In genomic region chr13:17581684-17582083, GRCm38 (mm10) we compare ENCODE assay signal across 11 mouse cellular contexts.
A peak's percentile ranks its signal among the peaks of the same experiment; 100 is the strongest.
DNase-seq lines count a peak whose midpoint lies in the region; ATAC-seq and TF ChIP-seq lines count a peak whose summit lies in the region.
"Had no signal": no experiment of that assay in that cellular context is flagged by ENCODE, and none has a peak within 500 bp of the region (broad histone marks: within the 10 kb centered on the region; RNA-seq: fewer than 3 reads in every experiment).

No protein-coding gene starts in this region.

- intact Hi-C loops in gastrocnemius, postnatal 36 days (cut with DNase I): no loop called here

- no peaks in the 10 kb centered on the region for H3K27me3 ChIP-seq in kidney, postnatal 0 days (ENCODE audit: insufficient read depth, low read length)
- H3K27me3 ChIP-seq: embryonic facial prominence, embryonic 15.5 days; limb, embryonic 15.5 days; stomach, embryonic 15.5 days had no signal

- 49% methylated on average over 2 of the region's 2 CpGs for WGBS in kidney, postnatal 0 days

- TF ChIP-seq CTCF in kidney, postnatal 0 days (IDR thresholded peaks at IDR 0.05; ENCODE audit: low read depth): peak; percentile 63

- in situ Hi-C loops in ES-E14 (cut with MboI; ENCODE audit: low sequenced_read_pairs in 2 of 2, unreplicated experiment in 2 of 2): no loop called here

- H3K4me1 ChIP-seq in kidney, postnatal 0 days (replicated peaks; ENCODE audit: insufficient read depth, low read length): no peaks in the 10 kb centered on the region
- H3K4me1 ChIP-seq in ES-E14 (ENCODE audit: control insufficient read depth in 2 of 2, insufficient read depth in 2 of 2, low read length in 2 of 2, poor library complexity in 1 of 2): no peaks in the 10 kb centered on the region
- H3K4me1 ChIP-seq: embryonic facial prominence, embryonic 15.5 days; limb, embryonic 15.5 days; stomach, embryonic 15.5 days had no signal

- H3K4me2 ChIP-seq in kidney, postnatal 0 days (ENCODE audit: low read length): no peak overlapping the region
- H3K4me2 ChIP-seq: embryonic facial prominence, embryonic 15.5 days; limb, embryonic 15.5 days; stomach, embryonic 15.5 days had no signal

- H3K36me3 ChIP-seq in kidney, postnatal 0 days (ENCODE audit: insufficient read depth, low read length): no peaks in the 10 kb centered on the region
- no peaks in the 10 kb centered on the region for H3K36me3 ChIP-seq in ES-E14 (ENCODE audit: control insufficient read depth, insufficient read depth, low read length, poor library complexity, severe bottlenecking)
- H3K36me3 ChIP-seq: embryonic facial prominence, embryonic 15.5 days; limb, embryonic 15.5 days; stomach, embryonic 15.5 days had no signal

- no peak overlapping the region for H3K9ac ChIP-seq in kidney, postnatal 0 days (ENCODE audit: low read depth, low read length)
- no peak overlapping the region for H3K9ac ChIP-seq in ES-E14 (ENCODE audit: insufficient read depth, low read depth, low read length, poor library complexity, severe bottlenecking)
- H3K9ac ChIP-seq: embryonic facial prominence, embryonic 15.5 days; limb, embryonic 15.5 days; stomach, embryonic 15.5 days had no signal

- H3K9me3 ChIP-seq in kidney, postnatal 0 days (replicated peaks; ENCODE audit: low read length): no peaks in the 10 kb centered on the region
- no peaks in the 10 kb centered on the region for H3K9me3 ChIP-seq in ES-E14 (ENCODE audit: control insufficient read depth, insufficient read depth, low read depth, low read length)
- H3K9me3 ChIP-seq: embryonic facial prominence, embryonic 15.5 days; limb, embryonic 15.5 days; stomach, embryonic 15.5 days had no signal

- no peak overlapping the region for H3K4me3 ChIP-seq in kidney, postnatal 0 days (replicated peaks; ENCODE audit: low read depth, low read length)
- H3K4me3 ChIP-seq in ES-E14 (ENCODE audit: insufficient read depth in 1 of 2, low read depth in 1 of 2, low read length in 2 of 2, poor library complexity in 1 of 2, severe bottlenecking in 1 of 2): no peak overlapping the region
- H3K4me3 ChIP-seq: embryonic facial prominence, embryonic 15.5 days; limb, embryonic 15.5 days; stomach, embryonic 15.5 days had no signal

- peak; percentile 53 for DNase-seq in kidney, postnatal 0 days (ENCODE audit: low spot score)
- no peak for DNase-seq in kidney, adult 8-10 months
- DNase-seq in A20 (ENCODE audit: low read depth, low spot score): peak; percentile 32
- DNase-seq in ES-E14 (ENCODE audit: low read depth, low spot score): peak; percentile 38
- DNase-seq in left cerebral cortex, adult 18-20 months (ENCODE audit: low spot score in 2 of 2): peak; percentile 25 to 36
- peak; percentile 19 for DNase-seq in telencephalon, adult 2 months (ENCODE audit: low read depth, low spot score)
- DNase-seq in lung, postnatal 36 days: no peak
- no peak for DNase-seq in gastrocnemius, postnatal 36 days

- ATAC-seq in kidney, postnatal 0 days (replicated peaks; ENCODE audit: low FRiP score, low read depth): no peak; the same call in 1 of the 2 replicates

- no peak overlapping the region for H3K27ac ChIP-seq in kidney, postnatal 0 days
- no peak overlapping the region for H3K27ac ChIP-seq in ES-E14 (ENCODE audit: insufficient read depth, low read depth, low read length, poor library complexity, severe bottlenecking)
- H3K27ac ChIP-seq: embryonic facial prominence, embryonic 15.5 days; limb, embryonic 15.5 days; stomach, embryonic 15.5 days had no signal

TF ChIP-seq in ES-E14, 5 proteins besides CTCF, POLR2A, EP300 and RAD21:
- TF ChIP-seq MAFK (IDR thresholded peaks at IDR 0.05; ENCODE audit: insufficient read depth, low read depth, low read length): no peak
TF ChIP-seq in ES-E14: peak in this region for 0.

Comparison
In these comparisons a context has a peak if more than half of its experiments do, and no peak if none do; other contexts are left out.
1. DNase-seq: peak in kidney, postnatal 0 days (single experiment), A20 (single experiment), ES-E14 (single experiment), left cerebral cortex, adult 18-20 months (2 of 2) and telencephalon, adult 2 months (single experiment); none in kidney, adult 8-10 months (0 of 2), lung, postnatal 36 days (single experiment) and gastrocnemius, postnatal 36 days (0 of 2).